Mouse (Mus musculus) midbrain, embryonic 14.5 days (tissue): Measurements from ENCODE around the gene Xpo4. TPM values are rescaled to one million over a fixed set of nuclear protein-coding genes. Genes with fewer than 3 reads are reported as not detected.

ENCODE experiments used
- ATAC-seq: fragments of 200-750 bp; cut with Nextera tagmentation; 2 replicates; pipeline ENCODE4 v1.8.0; 2017; ENCODE audit warnings: moderate number of reproducible peaks, moderate library complexity; ENCODE audit not compliant: low FRiP score, low TSS enrichment
- DNase-seq: peaks from one replicate; pipeline ENCODE4 v3.0.0-alpha.2; 2015
- H3K27ac ChIP-seq: fragments of 300-500 bp; sonication (generic); replicated peaks from 2 replicates; pipeline ENCODE4 v1.5.1; 2014; ENCODE audit warnings: mild to moderate bottlenecking, low read depth, low read length, moderate library complexity
- H3K27me3 ChIP-seq: fragments of 300-500 bp; sonication (generic); 2 replicates; pipeline ENCODE4 v1.6.1; 2014; ENCODE audit warnings: low read length, control low read depth, mixed read lengths; ENCODE audit not compliant: control insufficient read depth, insufficient read depth
- H3K36me3 ChIP-seq: fragments of 300-500 bp; sonication (generic); 2 replicates; pipeline ENCODE4 v1.6.1; 2014; ENCODE audit warnings: low read length, control low read depth; ENCODE audit not compliant: control insufficient read depth, insufficient read depth
- H3K4me1 ChIP-seq: fragments of 300-500 bp; sonication (generic); 2 replicates; pipeline ENCODE4 v1.6.1; 2014; ENCODE audit warnings: mild to moderate bottlenecking, antibody characterized with exemption, low read length, control low read depth; ENCODE audit not compliant: control insufficient read depth, insufficient read depth
- H3K4me2 ChIP-seq: fragments of 300-500 bp; sonication (generic); 2 replicates; pipeline ENCODE4 v1.6.1; 2014; ENCODE audit warnings: mild to moderate bottlenecking, low read length, moderate library complexity
- H3K4me3 ChIP-seq: fragments of 300-500 bp; sonication (generic); replicated peaks from 2 replicates; pipeline ENCODE4 v1.5.1; 2014; ENCODE audit warnings: low read depth, low read length
- H3K9ac ChIP-seq: fragments of 300-500 bp; sonication (generic); replicated peaks from 2 replicates; pipeline ENCODE4 v1.6.1; 2014; ENCODE audit warnings: mild to moderate bottlenecking, low read length, moderate library complexity
- H3K9me3 ChIP-seq: fragments of 300-500 bp; sonication (generic); 2 replicates; pipeline ENCODE4 v1.6.1; 2016; ENCODE audit warnings: low read length, control low read depth, mixed read lengths; ENCODE audit not compliant: control insufficient read depth
- WGBS: fragments of 180-500 bp; shearing (Covaris S2); extraction: QIAGEN DNeasy Blood & Tissue Kit; methylation state at CpG from one replicate; pipeline ENCODE4 v1.1.7; 2014; 5-methylcytosine and 5-hydroxymethylcytosine counted together
- polyA plus RNA-seq: library from polyadenylated mRNA; unstranded; fragments of >200 nt; fragmentation: Nextera tagmentation; extraction: Ambion mirVana; gene quantifications from 2 replicates; pipeline ENCODE4 v1.2.1, GENCODE M21; 2014

Gene Xpo4
- polyA plus RNA-seq, 1 experiment from 2014 or later = 18.7 TPM

DNA sequence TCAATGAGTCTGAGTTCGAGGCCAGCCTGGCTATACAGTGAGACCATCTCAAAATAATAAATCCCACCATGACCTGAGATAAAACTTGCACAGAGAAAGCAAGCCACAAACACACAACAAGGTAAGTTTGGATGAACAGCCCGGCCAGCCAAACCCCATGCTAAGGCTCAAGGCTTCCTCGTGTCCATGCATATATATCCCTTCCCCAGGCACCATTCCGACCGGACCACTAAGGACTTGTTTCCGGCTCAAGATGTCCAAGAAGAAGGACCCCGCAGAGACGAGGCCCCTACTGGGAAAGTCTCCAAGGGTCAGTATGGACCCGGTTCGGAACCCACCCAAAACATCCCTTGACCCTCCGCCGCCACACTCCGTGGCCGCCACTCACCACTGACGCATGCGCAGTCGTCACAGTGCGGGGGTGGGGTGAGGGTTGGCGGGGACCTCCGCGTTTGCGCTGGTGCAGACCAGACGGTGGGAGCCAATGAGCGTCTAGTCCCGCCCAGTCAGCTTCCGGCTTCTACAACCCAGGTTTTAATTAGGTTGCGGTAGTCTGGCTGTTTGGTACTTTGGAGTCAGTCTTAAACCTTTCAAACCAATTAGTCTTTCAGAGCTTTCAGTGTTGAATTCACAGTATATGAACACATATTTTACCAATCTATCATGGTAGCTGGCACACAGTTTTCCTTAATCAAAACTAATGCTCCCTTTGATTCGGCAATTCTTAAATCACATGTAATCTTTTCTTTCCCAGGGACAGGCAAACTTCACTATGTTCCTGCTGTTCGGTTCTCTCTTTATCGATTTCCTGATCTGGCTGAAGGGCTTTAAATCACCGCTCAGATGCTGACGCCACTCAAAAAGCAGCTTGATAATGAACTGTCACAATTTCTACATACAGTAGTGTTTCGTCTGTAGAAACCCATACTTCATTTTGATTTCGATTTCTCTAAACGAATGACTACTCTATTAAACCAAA, 93.8 kb downstream of the Xpo4 start, which contains the start of gene Eef1akmt1:
Gene Eef1akmt1, minus strand, starts transcription at position 458 of the 979 bp plus-strand sequence.
- 10% methylated on average over 35 of the region's 35 CpGs for WGBS

DNA sequence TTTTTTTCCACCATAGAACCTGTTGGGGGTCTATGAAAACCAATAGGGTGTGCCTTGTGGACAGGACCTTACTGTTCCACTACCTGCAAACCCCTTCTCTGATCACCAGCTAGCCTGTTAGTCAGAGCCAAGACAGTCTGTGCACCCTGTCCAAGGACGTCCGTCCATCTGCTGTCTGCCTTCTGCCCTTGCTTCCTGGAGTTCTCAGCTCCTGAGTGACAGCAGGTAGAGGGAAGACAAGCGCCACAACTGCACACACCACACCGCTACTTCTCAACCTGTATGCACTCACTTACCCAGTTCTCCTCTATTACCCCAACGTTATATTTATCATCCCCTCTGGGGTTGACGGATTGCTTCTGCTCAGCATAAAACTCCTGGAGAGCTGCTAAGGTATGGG, 99.6 kb downstream of the Xpo4 start:
- Histone ChIP-seq H3K4me1 (peaks cover 2% of the 10 kb centered on the region), H3K4me3 (no peak overlapping the region), H3K27me3 (no peaks in the 10 kb centered on the region), H3K9ac (no peak overlapping the region), H3K36me3 (no peaks in the 10 kb centered on the region), H3K4me2 (no peak overlapping the region), H3K9me3 (no peaks in the 10 kb centered on the region), H3K27ac (no peak overlapping the region)
- no peak for ATAC-seq
- 95% methylated on average over 6 of the region's 6 CpGs for WGBS
- no peak for DNase-seq

More for the DNA sequence above, 93.8 kb downstream of the Xpo4 start, which contains the start of gene Eef1akmt1:
- Histone ChIP-seq H3K27ac (peak within 1 kb of the TSS; percentile 47; the same call in 1 of the 2 replicates), H3K4me2 (peak within 1 kb of the TSS; percentile 65), H3K36me3 (no peaks in the 10 kb centered on the region), H3K9me3 (no peaks in the 10 kb centered on the region), H3K27me3 (no peaks in the 10 kb centered on the region), H3K4me3 (peak within 1 kb of the TSS; percentile 66), H3K9ac (peak within 1 kb of the TSS; percentile 78), H3K4me1 (peaks cover 6% of the 10 kb centered on the region)
- peak; percentile 99 for ATAC-seq
- peak; percentile 98 for DNase-seq

DNA sequence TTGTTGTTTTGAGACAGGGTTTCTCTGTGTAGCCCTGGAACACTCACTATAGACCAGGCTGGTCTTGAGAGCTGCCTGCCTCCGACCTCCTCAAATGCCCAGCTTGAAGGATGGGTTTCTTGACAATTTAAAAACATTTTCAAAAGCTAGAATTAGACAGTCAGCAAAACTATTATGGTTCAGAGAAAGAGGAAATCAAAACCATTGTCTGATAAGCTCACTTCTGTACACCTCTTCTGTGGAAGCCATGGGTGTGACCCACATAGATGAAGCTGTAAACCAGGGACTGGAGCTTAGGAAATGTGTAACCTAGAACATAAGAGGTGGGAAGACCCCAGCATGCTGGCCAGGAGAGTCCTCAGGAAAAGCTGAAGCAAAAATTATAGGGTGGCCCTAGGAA, 108.3 kb downstream of the Xpo4 start:
- H3K4me2 ChIP-seq = no peak overlapping the region
- DNase-seq (no peak), ATAC-seq (no peak)
- no peaks in the 10 kb centered on the region for H3K9me3 ChIP-seq
- no peaks in the 10 kb centered on the region for H3K27me3 ChIP-seq
- no peak overlapping the region for H3K4me3 ChIP-seq
- H3K36me3 ChIP-seq = peaks cover 3% of the 10 kb centered on the region; the same call in 1 of the 2 replicates
- H3K9ac ChIP-seq = no peak overlapping the region
- 92% methylated on average over 1 of the region's 1 CpGs for WGBS
- H3K4me1 ChIP-seq = no peaks in the 10 kb centered on the region
- H3K27ac ChIP-seq = no peak overlapping the region

DNA sequence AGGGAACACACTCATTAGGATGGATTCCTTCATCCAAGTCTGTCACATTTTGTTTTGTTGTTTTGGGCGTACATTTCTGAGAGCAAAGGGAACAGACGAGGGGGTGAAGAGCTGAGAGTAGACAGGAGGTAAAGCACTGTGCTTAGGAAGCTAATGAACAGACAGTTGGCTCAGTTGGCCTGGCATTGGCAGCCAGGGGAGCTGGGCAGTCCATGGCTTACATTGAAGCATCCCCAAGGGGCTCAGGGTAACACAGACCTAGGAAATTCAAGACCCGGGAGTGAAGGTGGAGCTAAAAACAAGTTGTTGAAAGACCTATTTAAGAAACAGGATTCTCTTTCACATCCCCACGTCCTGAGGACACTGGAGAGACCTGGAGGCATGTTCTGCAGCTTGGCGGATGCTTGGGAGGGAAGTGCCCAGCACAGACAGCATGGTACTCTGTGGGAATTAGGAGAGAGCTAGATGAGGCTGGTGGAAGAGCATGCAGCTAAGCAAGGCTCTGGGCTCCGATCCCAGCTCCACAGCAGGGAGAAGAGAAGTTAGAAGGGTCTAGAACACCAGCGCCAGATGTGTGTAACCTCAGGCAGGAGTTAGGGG, 109.7 kb downstream of the Xpo4 start:
- WGBS = 90% methylated on average over 7 of the region's 7 CpGs
- no peaks in the 10 kb centered on the region for H3K9me3 ChIP-seq
- DNase-seq = no peak

DNA sequence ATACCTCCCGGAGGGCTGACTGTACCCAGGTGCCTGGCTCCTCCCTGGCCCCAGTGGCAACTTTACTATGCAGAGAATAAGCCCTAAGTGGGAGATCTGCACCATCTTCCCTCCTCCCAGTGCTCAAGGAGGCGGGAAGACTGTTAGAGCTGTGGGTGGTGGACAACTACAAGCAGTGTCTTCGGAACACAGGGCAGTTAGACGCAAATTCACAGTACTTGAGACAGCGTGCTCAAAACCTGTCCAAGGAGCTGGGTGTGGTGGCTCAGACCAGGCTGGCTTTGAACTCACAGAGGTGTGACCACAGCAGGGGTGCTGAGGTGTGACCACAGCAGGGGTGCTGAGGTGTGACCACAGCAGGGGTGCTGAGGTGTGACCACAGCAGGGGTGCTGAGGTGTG, 110.8 kb downstream of the Xpo4 start:
- peaks cover 13% of the 10 kb centered on the region; the same call in 1 of the 2 replicates for H3K36me3 ChIP-seq
- no peak overlapping the region for H3K4me2 ChIP-seq
- no peaks in the 10 kb centered on the region for H3K27me3 ChIP-seq
- no peak for DNase-seq
- 91% methylated on average over 5 of the region's 5 CpGs for WGBS
- ATAC-seq = no peak
- no peaks in the 10 kb centered on the region for H3K9me3 ChIP-seq
- no peak overlapping the region for H3K9ac ChIP-seq
- no peak overlapping the region for H3K4me3 ChIP-seq
- no peak overlapping the region for H3K27ac ChIP-seq
- no peaks in the 10 kb centered on the region for H3K4me1 ChIP-seq

More for the DNA sequence above, 109.7 kb downstream of the Xpo4 start:
- Histone ChIP-seq H3K4me2 (no peak overlapping the region), H3K4me1 (no peaks in the 10 kb centered on the region), H3K36me3 (peaks cover 3% of the 10 kb centered on the region; the same call in 1 of the 2 replicates), H3K27me3 (no peaks in the 10 kb centered on the region), H3K4me3 (no peak overlapping the region), H3K9ac (no peak overlapping the region), H3K27ac (no peak overlapping the region)
- ATAC-seq = no peak

DNA sequence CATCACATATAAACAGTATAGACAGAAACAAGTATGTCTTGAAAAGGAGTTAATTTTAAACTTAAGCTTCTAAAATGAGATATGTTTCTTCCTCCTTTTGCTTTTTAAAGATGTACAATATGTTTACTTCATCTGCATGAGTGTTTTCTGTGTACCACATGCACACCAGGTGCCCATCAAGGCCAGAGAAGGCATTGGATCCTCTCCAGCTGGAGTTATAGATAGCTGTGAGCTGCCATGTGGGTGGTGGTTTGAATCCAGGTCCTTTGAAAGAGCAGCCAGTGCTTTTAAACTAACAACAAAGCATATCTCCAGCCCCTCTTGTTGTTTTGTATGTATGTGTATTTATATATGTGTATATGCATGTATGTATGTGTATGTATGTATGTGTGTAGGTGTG, 112.3 kb downstream of the Xpo4 start:
- Histone ChIP-seq H3K4me2 (no peak overlapping the region), H3K9me3 (no peaks in the 10 kb centered on the region), H3K27ac (no peak overlapping the region), H3K27me3 (no peaks in the 10 kb centered on the region), H3K4me3 (no peak overlapping the region), H3K36me3 (peaks cover 22% of the 10 kb centered on the region), H3K4me1 (no peaks in the 10 kb centered on the region), H3K9ac (no peak overlapping the region)
- ATAC-seq = no peak
- DNase-seq = no peak

DNA sequence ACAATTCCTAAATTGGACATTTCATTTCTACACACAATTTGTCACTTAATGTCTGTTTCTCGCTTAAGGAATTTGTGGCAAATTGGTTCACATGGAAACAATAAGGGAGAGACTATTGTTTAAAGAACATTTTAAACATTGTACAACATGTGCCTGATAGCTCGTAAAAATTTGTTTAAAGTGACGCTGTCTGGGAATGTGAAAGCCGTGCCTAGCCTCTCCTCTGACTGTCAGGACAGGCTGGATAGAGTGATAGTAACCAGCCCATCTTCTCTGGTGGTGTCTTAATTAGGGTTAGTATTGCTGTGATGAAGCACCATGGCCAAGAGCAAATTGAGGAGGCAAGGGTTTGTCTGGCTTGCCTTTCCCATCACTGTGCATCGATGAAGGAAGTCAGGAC, 118.2 kb downstream of the Xpo4 start:
- H3K9me3 ChIP-seq = no peaks in the 10 kb centered on the region
- H3K27ac ChIP-seq = no peak overlapping the region
- no peak overlapping the region for H3K4me3 ChIP-seq
- 88% methylated on average over 5 of the region's 5 CpGs for WGBS
- H3K9ac ChIP-seq = no peak overlapping the region
- DNase-seq (no peak), ATAC-seq (no peak)
- no peak overlapping the region for H3K4me2 ChIP-seq
- no peaks in the 10 kb centered on the region for H3K27me3 ChIP-seq
- peaks cover 25% of the 10 kb centered on the region for H3K36me3 ChIP-seq
- no peaks in the 10 kb centered on the region for H3K4me1 ChIP-seq

DNA sequence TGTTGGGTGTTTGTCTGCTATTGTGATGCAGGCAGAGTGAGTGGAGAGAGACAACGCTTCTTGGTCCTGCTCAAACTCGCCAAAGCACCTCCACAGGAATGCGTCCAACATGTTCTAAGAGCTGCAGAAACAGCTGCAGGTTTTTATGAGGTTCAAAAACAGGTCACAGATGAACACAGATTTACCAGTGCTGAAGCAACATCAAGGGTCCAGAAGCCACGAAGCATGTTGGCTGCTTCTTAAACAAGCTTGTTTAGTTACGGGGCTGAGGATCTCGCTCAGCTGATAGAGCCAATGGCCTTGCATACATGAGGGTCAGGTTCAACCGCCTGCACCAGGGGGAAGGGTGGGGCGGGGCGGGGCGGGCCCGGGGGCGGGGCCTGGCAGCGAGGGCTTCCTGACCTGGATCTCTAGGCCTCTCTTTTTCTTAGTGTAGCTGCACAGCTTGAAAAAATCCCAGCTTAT, 118.6 kb downstream of the Xpo4 start:
- no peak for ATAC-seq
- DNase-seq = no peak
- H3K4me3 ChIP-seq = no peak overlapping the region
- H3K9me3 ChIP-seq = no peaks in the 10 kb centered on the region
- H3K36me3 ChIP-seq = peaks cover 25% of the 10 kb centered on the region
- H3K4me1 ChIP-seq = no peaks in the 10 kb centered on the region
- H3K27ac ChIP-seq = no peak overlapping the region
- no peak overlapping the region for H3K9ac ChIP-seq
- no peak overlapping the region for H3K4me2 ChIP-seq
- 31% methylated on average over 13 of the region's 13 CpGs for WGBS
- H3K27me3 ChIP-seq = no peaks in the 10 kb centered on the region
